Mouse (Mus musculus): ENCODE data around the gene Haspin.

Gene Haspin

GRCm38 (mm10) chr11:73090283-73090682 lies 47.8 kb downstream of the Haspin start, which contains the start of gene Itgae:
Gene Itgae, plus strand, starts transcription at chr11:73090583.
- DNase-seq (ENCODE audit: low read depth, low spot score), result no peak

DNA sequence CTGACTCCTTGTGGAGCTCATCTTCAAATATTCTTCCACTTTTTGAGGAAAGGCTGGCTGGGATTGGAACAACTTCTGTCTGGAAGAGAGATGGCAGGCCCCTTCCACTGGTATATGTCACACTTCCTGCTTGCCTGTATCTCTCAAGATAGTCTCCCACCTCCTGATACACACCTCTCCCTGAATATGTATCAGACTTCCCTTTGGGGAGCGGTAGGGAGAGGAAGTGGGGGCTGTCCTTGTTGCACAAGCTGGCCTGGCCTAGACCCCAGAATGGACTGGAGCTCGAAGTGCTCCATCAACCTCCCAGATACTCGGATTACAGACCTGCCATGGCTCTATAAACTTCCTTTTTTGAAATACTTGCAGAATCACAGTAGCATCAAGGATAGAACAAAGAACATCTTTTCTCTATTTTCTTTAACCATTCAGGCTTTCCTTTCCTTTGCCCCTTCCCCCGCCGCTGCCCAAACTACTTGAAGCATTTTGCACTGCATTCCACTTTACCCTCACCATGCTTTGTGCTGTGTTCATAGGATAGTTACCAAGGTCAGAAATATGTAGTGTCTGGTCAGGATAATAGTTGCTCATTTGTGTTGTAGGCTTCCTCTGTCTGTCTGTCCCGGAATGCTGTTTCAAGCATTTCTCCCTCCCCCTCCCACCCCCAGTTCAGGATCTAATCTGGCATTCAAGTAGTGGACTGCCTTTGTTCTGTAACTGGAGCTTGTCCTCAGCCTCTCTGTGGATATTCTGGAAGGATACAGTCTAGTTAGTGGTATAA lies 50.2 kb downstream of the Haspin start:
- DNase-seq (ENCODE audit: low read depth, low spot score), result no peak
